Mouse (Mus musculus) cerebellum, adult 2 months (tissue): ENCODE measurements around the gene Rcc1l. TPM values are rescaled to one million over a fixed set of nuclear protein-coding genes. Genes with fewer than 3 reads are reported as not detected.

Source experiments
- DNase-seq, 2 experiments: peaks; one replicate each; pipeline ENCODE4 v3.0.0; 2021
- H3K27ac ChIP-seq: fragments of 200-500 bp; 2 replicates; pipeline ENCODE4 v1.5.1; 2012; ENCODE audit warnings: low read length, control low read depth, inconsistent platforms; ENCODE audit not compliant: insufficient read depth
- H3K27me3 ChIP-seq: fragments of 200-500 bp; 2 replicates; pipeline ENCODE4 v1.6.1; 2012; ENCODE audit warnings: inconsistent platforms, mild to moderate bottlenecking, low read length, moderate library complexity; ENCODE audit not compliant: control insufficient read depth, insufficient read depth
- H3K4me1 ChIP-seq: fragments of 200-500 bp; 2 replicates; pipeline ENCODE4 v1.6.1; 2011; ENCODE audit warnings: low read length; ENCODE audit not compliant: control insufficient read depth, insufficient read depth
- H3K4me3 ChIP-seq: fragments of 200-500 bp; replicated peaks from 2 replicates; pipeline ENCODE3; 2011; ENCODE audit warnings: mild to moderate bottlenecking, low read depth, low read length, control low read depth; ENCODE audit not compliant: insufficient read depth
- CTCF ChIP-seq: fragments of 200-500 bp; IDR thresholded peaks from 2 replicates; pipeline ENCODE4 v1.5.1; 2011; ENCODE audit warnings: low read depth, mild to moderate bottlenecking, control low read depth, low read length, moderate library complexity, borderline replicate concordance; ENCODE audit not compliant: insufficient read depth
- POLR2A ChIP-seq: fragments of 200-500 bp; IDR thresholded peaks from 2 replicates; pipeline ENCODE4 v1.6.1; 2011; ENCODE audit warnings: low read length, control low read depth, borderline replicate concordance; ENCODE audit not compliant: insufficient read depth
- WGBS: fragments of 180-500 bp; shearing (Covaris S2); methylation state at CpG from one replicate; pipeline ENCODE4 v1.1.7; 2018; 5-methylcytosine and 5-hydroxymethylcytosine counted together
- polyA plus RNA-seq: library from polyadenylated mRNA; depleted of rRNA; stranded (reverse); fragments of >200 nt; gene quantifications from 2 replicates; pipeline ENCODE4 v1.2.3, GENCODE M21; 2012; rRNA removed

Gene Rcc1l
- polyA plus RNA-seq = 15.7 and 16.5 TPM in 2 replicates

DNA sequence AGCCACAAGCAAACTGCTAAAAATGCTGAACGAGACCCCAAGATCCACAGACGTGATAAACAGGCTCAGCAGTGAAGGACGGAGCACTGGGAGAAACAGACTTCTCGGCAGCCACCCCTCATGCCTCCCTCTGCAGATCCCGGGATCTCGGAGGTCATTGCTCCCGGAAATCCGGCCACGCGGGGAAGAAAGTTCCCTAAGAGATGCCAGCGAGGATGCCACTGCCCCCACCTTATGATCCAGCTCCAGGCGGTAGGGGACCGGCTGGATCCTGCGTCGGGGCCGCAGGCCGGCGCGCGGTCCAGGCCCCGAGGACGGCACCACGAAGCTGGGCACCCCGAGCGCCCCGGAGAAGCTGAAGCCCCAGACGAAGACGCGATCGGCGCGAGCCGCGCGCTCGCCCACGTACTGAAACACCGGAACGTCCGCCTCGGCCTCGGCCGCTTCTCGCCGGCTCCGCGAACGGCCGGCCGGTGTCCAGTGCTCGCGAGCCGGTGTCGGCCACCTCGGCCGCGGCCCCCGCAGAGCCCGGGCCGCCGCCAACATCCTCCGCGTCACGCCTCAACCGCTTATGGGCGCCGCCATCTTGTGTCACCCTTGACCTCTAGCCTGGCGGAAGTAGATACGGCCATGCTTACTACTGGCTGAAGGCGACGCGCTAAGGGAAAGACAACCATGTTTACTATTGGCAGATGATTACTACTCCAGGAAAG, at the start of gene Rcc1l:
TSS of gene Rcc1l (minus strand) at position 606 of the 713 bp plus-strand sequence.
- TF ChIP-seq CTCF = no peak
- TF ChIP-seq POLR2A = 0 out of 2 replicates have a peak, but pooled peaks have one; percentile 30
- under 1% methylated on average over 72 of the region's 72 CpGs for WGBS
- H3K4me1 ChIP-seq = no peaks in the 10 kb centered on the region; the same call in 1 of the 2 replicates
- H3K27me3 ChIP-seq = no peaks in the 10 kb centered on the region
- peak; percentile 86 to 88 for DNase-seq
- H3K27ac ChIP-seq = no peak within 1 kb of the TSS
- peak within 1 kb of the TSS; percentile 77 for H3K4me3 ChIP-seq

DNA sequence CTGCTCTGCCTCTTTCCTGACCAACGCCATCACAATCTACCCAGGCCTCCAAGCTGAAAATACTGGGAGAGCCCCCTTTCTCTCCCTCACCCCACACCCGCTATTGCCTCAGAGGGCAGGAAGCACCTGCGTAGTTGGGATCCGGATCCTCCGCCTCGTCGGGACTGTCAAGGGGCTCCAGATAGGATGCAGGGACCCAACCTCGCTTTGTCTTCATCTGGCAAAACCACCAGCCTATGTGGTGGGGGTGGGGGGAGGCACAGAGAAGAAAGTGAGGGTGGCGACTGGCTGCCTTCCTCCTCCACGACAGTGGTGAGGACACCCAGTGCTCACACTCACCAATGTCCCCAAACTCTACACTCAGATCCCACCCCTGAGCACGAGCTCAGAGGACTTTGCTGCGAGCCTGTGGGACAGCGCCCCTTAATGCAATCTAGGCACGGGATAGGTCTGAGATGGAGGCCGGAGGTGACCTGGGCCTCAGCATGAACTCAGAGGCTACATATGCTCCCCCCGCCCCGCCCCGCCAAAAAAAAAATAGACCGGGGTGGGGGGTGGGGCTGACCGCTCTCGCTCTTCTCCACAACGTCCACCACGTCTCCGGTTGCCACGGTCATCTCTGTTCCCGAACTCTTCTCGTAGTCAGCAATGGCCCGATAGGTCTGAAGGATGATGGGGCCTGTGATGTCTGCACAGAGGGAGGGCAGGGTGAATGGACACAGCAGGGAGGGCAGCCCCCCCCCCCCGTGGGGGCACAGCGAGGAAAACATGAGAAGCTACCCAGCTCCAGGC, 48.7 kb upstream of the Rcc1l start:
- Histone ChIP-seq H3K27me3 (no peaks in the 10 kb centered on the region), H3K27ac (no peak overlapping the region), H3K4me1 (no peaks in the 10 kb centered on the region), H3K4me3 (no peak overlapping the region)
- DNase-seq = no peak
- WGBS = 73% methylated on average over 30 of the region's 30 CpGs
- TF ChIP-seq POLR2A = no peak
- TF ChIP-seq CTCF = no peak

DNA sequence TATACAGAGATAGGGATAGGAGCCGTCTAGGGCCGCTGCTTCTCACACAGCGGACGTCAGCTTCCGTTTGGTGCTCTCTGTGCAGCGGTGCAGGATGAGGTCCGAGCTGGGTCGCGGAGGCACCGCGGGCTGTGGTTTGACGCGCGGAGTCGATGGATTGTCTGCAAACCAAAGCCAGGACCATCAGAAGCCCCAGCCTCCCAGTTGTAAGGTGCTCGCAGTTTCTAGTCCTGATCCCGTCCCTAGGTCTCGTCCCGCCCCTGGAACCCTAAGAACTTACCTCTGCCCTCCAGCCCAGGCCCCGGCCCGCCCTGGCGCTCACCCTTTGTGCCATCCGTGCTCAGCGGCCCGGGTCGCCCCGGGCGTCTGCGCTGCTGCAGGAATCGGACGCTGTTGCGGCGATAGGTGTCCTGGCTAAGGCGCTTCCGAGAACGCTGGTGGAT, 45.2 kb upstream of the Rcc1l start:
- TF ChIP-seq CTCF (no peak), POLR2A (no peak)
- Histone ChIP-seq H3K4me1 (no peaks in the 10 kb centered on the region), H3K27ac (no peak overlapping the region), H3K27me3 (no peaks in the 10 kb centered on the region), H3K4me3 (no peak overlapping the region)
- 6% methylated on average over 36 of the region's 36 CpGs for WGBS
- no peak for DNase-seq

DNA sequence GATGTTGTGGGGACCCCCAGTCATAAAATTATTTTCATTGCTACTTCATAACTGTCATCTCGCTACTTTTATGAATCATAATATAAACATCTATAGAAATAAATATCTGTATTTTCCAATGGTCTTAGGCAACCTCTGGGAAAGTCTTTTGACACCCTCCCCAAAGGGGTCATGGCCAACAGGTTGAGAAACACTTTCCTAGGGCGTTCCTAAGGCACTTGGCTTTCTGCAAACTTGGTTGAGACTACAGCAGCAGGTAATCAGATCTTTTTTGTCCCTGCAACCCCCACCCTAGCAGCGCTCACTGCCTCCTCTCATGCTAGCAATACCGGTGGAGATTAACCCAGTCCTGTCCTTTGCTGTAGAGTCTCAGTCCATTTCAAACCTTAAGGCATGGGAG, 44.7 kb upstream of the Rcc1l start:
- TF ChIP-seq CTCF = no peak
- no peak for TF ChIP-seq POLR2A

GRCm38 (mm10) chr5:134217900-134218299, 41.3 kb upstream of the Rcc1l start:
- Histone ChIP-seq H3K4me1 (no peaks in the 10 kb centered on the region), H3K27ac (no peak overlapping the region), H3K4me3 (no peak overlapping the region), H3K27me3 (no peaks in the 10 kb centered on the region)
- 89% methylated on average over 7 of the region's 7 CpGs for WGBS
- no peak for DNase-seq
- TF ChIP-seq CTCF = no peak
- no peak for TF ChIP-seq POLR2A

More for the DNA sequence above, 44.7 kb upstream of the Rcc1l start:
- Histone ChIP-seq H3K4me1 (no peaks in the 10 kb centered on the region), H3K27me3 (no peaks in the 10 kb centered on the region), H3K4me3 (no peak overlapping the region), H3K27ac (no peak overlapping the region)
- WGBS = 60% methylated on average over 4 of the region's 4 CpGs
- no peak for DNase-seq

GRCm38 (mm10) chr5:134214021-134214806, 37.6 kb upstream of the Rcc1l start:
- Histone ChIP-seq H3K27me3 (no peaks in the 10 kb centered on the region), H3K4me1 (no peaks in the 10 kb centered on the region), H3K4me3 (no peak overlapping the region), H3K27ac (no peak overlapping the region)
- 9% methylated on average over 12 of the region's 12 CpGs for WGBS
- no peak for DNase-seq
- TF ChIP-seq POLR2A = no peak

GRCm38 (mm10) chr5:134209931-134210554, 33.5 kb upstream of the Rcc1l start:
- no peak for DNase-seq
- Histone ChIP-seq H3K4me1 (no peaks in the 10 kb centered on the region), H3K27me3 (no peaks in the 10 kb centered on the region), H3K27ac (no peak overlapping the region), H3K4me3 (no peak overlapping the region)
- TF ChIP-seq POLR2A (no peak), CTCF (no peak)
- WGBS = 41% methylated on average over 11 of the region's 11 CpGs
